Mouse (Mus musculus) lung, adult 18-20 months (tissue): ENCODE data around the gene Ndufaf2.

Experiments used
- DNase-seq, 2 experiments: peaks; one replicate each; pipeline ENCODE4 v3.0.0; 2022; ENCODE audit warnings: mixed read lengths in 2 of 2

Gene Ndufaf2

GRCm38 (mm10) chr13:108025802-108026201, 132.6 kb downstream of the Ndufaf2 start:
- no peak for DNase-seq

GRCm38 (mm10) chr13:108017349-108017748, 141.1 kb downstream of the Ndufaf2 start:
- no peak for DNase-seq

GRCm38 (mm10) chr13:108015166-108015565, 143.3 kb downstream of the Ndufaf2 start:
- peak in 1 of 2 experiments; percentile 8 for DNase-seq

DNA sequence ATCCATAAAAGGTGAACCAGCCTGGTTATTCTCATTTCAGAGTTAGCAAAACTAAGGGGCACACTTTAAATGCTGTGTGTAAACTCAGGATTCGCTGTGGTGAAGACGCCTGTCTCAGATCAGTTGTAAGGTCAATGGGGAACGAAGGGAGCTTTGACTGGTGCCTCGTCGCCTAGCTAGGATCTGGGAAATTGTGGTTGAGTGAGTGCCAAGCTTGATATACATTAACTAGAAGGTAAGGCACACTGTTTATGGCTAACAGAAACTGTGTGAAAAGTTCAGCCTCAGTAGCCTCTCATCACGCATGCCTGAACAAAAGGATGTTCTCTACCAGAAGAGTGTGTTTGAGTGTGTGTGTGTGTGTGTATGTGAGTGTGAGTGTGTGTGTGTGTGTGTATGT, 144.6 kb downstream of the Ndufaf2 start:
- no peak for DNase-seq

DNA sequence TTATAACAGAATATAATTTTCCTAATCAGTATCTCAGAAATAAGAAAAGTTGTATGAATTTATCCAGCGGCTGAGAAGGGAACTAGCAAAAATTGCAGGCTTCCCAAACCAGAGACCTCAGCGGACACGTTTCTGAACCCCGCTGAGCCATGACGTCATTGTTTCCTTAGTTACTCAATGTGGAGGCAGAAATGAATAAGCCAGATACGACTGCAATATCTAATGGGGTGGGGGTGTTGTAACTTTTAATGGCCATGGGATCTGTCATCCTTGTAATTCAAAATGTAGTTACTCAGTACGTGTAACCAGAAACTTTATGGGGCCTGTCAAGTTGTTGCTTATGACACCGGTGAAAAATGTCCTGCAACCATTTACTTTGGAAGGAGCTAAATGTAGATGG, 145.3 kb downstream of the Ndufaf2 start:
- DNase-seq: no peak

DNA sequence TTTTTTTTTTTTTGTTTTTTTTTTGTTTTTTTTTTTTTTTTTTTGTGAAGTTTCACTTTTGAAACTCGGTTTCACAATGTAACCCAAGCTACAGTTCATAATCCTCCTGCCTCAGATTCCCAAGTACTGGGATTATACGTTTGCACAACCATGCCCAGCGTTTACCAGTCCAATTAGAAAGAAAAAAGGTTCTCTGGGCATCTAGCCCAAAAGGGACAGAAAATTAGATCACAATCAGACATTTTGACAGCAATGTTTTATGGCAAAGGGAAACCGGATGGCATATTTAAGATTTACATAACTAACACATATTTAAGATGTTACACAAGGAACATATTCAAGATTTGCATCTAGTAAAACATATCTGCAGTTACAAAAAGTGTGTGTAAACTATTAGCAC, 150.6 kb downstream of the Ndufaf2 start:
- no peak for DNase-seq

DNA sequence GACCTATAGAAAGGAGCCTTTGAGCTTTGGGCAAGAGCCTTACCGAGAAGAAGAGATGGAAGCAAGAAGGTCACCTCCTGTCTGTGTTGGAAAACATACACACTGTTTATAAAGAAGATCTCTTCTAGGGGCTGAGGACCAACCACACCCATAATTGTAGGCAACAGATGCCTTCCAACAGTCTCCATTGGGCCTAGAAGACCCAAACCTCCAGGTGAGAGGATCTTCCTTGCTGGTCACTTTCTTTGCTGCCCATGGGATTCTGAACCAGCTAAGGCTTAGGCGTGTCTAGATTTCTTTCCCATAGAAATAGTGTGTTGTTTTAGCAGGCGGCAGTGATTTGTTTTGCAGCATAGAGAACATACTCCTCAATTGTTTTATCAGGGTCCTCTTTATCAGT, 162.1 kb downstream of the Ndufaf2 start:
- no peak for DNase-seq

GRCm38 (mm10) chr13:107995211-107995610, 163.2 kb downstream of the Ndufaf2 start:
- no peak for DNase-seq

DNA sequence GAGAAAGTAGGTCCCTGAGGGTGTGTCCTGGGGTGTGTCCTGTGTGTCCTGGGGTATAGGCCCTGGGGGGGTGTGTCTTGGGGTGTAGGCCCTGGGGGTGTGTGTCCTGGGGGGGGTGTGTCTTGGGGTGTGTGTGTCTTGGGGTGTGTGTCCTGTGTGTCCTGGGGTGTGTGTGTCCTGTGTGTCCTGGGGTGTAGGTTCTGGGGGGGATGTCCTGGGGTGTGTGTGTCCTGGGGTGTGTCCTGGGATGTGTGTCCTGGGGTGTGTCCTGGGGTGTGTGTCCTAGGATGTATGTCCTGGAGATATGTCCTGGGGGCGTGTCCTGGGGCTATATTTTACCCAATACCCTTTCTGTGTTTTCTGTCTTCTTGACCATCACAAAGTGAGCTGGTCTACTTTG, 165.8 kb downstream of the Ndufaf2 start:
- no peak for DNase-seq

DNA sequence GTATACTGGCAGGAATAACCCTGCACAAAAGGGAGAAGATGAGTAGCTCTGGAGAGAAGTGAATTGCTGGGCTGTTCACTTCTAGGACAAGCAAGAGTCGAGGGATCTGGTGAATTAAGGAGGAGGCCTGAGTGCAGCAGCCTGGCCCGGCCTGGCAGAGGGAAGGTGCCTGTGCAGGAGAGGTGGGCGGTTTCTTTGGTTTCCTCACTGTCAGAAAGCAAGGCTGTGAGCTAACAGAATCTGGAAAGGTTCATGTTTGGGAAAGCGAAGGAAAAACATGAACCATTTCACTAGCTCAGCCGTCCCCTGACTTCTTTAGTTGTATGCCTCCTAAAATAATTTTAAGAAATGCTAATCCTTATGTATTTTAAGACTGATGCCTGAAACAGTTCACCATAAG, 173.8 kb downstream of the Ndufaf2 start:
- no peak for DNase-seq

- no peak for DNase-seq
Observed at GRCm38 (mm10) chr13:107984186-107984585, 174.2 kb downstream of the Ndufaf2 start.

- no peak for DNase-seq
Observed at GRCm38 (mm10) chr13:107983231-107983847, 175.1 kb downstream of the Ndufaf2 start.

- no peak for DNase-seq
Observed at GRCm38 (mm10) chr13:107979461-107979860, 179.0 kb downstream of the Ndufaf2 start.

DNA sequence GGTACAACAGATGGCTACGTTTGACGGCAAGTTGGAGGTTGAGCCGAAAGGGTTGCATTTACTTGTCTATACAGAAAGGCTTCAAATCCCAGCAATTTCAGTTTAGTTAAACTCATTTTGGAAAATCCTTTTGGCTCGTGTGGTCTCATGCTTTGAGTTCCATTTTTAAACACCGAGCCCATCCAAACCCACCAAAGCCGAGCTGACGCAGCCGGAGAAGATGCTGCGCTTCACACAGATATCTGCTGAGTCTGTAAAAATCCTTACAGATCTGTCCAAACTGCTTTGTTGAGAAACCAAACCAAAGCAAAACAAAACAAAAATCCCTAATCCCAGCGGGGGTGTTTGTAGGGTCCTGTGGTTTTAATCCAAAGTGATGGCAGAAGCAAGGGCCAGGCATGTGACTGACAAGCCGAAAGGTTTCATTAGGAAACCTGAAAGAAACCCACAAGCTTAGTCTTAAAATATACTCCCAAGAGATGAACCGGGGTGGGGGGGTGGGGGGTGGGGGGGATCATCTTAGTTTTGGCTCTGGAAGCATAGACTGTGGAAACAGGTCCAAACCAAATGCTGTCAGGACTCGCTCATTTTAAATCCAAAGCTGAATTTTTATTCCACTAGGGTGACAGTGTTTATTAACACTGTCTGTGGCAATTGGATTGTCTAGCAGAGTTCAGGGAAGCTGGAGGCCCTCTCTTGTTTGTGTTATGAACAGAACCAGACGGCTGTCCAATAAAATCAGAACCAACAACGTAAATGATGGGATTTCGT, 181.4 kb downstream of the Ndufaf2 start:
- no peak for DNase-seq

- no peak for DNase-seq
Observed at GRCm38 (mm10) chr13:107972451-107972850, 186.0 kb downstream of the Ndufaf2 start.

GRCm38 (mm10) chr13:107971868-107972267, 186.6 kb downstream of the Ndufaf2 start:
- no peak for DNase-seq

- no peak for DNase-seq
Observed at GRCm38 (mm10) chr13:107970422-107971142, 187.8 kb downstream of the Ndufaf2 start.

- DNase-seq: no peak
Observed at GRCm38 (mm10) chr13:107969961-107970391, 188.4 kb downstream of the Ndufaf2 start.

- no peak for DNase-seq
Observed at GRCm38 (mm10) chr13:107964616-107965015, 193.8 kb downstream of the Ndufaf2 start.

DNA sequence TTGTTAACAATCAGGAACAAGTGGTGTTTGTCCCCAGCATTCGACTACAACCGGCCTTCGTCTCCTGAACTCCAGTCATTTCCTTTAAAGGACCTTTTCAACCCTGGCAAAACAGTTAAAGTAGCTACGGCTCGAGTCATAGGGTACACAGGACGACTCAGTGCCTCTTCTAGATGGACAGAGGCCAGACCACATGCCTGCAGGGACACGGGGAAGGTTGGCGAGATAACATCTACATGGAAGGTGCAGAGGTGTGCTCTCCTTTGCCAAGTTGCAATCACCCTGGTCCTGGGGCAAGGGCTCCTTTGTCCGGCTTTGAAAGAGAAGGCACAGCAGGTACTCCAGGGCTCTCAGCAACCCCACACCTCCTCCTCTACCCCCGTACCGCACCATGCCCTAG, 195.0 kb downstream of the Ndufaf2 start:
- peak in 1 of 2 experiments; percentile 15 for DNase-seq

- DNase-seq: no peak
Observed at GRCm38 (mm10) chr13:107962741-107963140, 195.7 kb downstream of the Ndufaf2 start.

- DNase-seq: peak; percentile 50 to 74
Observed at GRCm38 (mm10) chr13:107961972-107962371, 196.5 kb downstream of the Ndufaf2 start.

DNA sequence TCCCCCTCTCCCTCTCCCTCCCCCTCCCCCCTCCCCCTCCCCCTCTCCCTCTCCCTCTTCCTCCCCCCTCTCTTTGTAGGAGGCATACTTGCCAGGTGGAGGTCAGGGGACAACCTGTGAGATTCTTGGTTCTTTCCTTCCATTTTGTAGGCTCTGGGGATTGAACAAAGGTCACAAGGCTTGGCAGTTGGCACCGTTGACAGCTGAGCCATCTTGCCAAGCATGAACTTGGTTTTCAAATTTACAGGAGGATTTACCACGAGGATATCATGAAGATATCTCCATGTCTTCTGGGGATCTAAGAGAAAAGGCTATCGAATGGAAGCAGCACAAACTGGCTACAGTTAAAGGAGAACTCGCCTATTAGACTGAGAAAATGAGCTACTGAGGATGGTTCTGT, 196.9 kb downstream of the Ndufaf2 start:
- no peak for DNase-seq

DNA sequence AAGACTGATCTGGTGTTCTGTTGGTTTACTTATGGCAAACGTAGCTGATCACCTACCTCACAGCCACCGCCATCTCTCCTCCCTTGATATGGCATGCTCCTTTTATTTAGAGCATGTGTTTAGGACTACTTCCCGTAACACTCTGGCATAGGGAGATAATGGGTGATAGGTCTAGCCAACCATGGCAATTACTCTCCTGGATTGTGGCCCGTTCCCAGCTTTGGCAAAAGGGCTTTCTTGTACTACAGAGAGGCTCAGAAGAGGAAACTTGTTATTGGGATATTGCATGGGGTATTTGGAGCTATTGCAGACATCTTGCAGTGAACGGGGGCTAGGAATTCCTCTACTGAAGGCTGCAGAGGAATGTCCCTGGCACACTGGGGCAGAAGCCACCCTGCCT, 197.9 kb downstream of the Ndufaf2 start:
- DNase-seq: no peak
